Mouse (Mus musculus) lung, postnatal 36 days (tissue): ENCODE data around the gene Gm20388.
A peak's percentile ranks its signal among the peaks of the same experiment; 100 is the strongest.

Experiments used
- DNase-seq: peaks from one replicate; pipeline ENCODE4 v3.0.0; 2022; ENCODE audit warnings: mixed read lengths

Gm20388 gene

DNA sequence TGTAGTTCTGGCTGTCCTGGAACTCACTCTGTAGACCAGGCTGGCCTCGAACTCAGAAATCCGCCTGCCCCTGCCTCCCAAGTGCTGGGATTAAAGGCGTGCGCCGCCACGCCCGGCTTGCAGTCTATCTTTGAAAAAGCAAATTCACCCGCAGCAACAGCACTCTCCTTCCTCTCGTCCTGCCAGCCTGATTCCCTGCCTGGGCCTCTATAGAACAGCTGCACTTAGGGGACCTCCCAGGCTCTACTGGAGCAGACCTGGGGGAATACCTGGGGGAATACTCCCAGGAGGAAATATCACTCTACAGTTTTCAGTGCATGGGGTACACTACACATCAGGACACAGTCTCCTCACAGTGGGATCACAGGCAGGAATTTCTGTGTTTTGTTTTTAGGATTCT, 1938.7 kb downstream of the Gm20388 start:
- no peak for DNase-seq

DNA sequence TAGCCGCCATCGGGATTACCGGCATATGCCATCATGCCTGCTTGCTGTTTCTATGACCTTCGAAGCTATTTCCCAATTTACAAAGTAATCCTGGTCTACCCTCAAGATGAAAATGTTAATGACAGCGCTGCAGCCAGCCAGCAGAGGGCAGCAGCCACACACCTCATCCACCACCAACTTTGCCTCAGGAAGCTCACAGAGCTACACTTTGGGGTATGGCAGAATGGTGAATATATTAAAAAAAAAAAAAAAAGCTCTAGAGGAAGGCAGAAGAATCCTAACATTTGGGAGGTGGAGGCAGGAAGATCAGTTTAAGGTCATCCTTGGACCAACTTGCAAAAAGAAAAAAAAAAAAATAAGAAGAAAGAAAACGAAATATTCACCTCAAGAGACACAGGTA, 1939.4 kb downstream of the Gm20388 start:
- peak; percentile 83 for DNase-seq

- DNase-seq: no peak
Measured at GRCm38 (mm10) chr8:121850436-121850820, 1939.8 kb downstream of the Gm20388 start.

DNA sequence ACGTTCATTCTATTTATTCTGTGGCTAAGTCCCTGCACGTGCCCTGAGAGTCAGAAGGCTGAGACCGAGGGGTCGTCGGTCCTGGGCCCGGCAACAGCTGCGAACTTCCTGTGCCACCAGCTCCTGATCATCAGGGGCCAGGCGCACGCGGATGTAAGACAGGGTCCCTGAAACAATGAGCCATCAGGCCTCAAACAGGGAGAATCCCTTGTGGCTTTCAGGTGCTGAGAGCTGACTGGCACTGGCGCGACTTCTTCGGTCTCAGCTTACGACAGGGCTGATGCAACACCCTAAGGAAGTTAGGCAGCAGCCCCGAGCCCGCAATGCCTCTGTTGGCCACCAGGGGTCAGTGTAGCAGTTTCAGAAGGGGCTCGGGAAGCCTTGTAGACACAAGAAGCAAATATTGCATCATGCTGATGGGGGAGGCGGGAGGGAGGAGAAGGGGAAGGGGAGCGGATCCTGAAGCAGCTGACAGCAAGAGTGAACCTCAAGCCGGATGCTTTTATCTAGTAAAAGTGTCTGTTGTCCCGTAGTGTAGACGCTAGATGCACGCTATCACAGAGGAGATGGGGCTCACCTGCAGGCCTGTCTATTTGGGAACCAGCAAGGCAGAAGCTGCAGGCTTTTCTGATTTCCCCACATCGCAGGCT, 1940.3 kb downstream of the Gm20388 start:
- peak; percentile 98 for DNase-seq

- no peak for DNase-seq
Measured at GRCm38 (mm10) chr8:121851716-121852115, 1941.1 kb downstream of the Gm20388 start.

DNA sequence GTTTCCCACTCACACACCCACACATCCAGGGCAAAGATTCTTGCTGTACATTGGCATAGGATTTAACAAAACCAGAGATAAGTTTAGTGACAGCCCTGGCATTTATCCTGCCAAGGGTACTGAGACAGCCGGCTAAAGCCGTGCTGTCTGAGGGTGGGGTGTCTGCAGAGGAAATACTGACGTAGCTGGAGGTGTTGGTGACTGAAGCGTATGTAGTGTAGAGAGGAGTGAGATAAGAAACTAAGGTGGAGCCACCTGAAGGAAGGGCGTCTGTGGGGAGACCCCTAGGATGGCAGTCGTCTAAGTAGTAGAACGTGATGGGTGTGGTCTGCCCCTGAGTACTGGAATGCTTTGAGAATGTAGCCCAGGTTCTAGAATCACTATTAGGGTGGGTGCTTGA, 1941.8 kb downstream of the Gm20388 start:
- no peak for DNase-seq

GRCm38 (mm10) chr8:121853586-121853985, 1942.9 kb downstream of the Gm20388 start:
- DNase-seq: no peak

DNA sequence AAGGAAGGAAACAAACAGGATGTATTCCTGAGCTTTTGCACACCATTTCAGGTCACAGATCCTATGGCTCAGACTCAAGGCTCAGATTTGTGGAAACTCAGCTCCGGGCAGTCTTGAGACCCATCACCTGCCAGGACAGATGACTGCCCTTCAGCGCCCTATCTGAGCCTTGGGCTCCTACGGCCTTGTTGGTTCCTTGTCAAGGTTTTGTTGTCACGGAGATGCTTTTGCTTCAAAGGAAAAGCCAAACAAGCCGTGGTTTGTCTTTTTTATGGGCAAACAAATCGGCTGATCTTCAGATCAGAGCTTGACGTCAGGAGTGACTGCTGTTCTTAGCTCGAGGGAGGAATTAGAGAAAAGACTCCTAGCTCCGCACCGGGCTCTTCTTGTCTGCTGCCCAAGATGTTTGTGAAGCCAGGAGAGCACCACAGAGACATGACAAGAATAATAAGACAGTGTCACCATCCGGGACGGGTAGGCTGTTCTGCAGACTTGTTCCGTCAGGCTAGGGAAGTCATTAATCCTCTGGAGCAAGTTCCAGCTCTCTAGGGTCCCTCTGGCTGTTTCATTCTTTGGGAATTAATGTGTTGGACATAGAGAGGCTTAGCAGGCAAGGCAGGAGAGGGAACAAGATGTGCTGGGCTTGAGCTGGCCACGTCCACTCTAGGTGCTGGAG, 1945.6 kb downstream of the Gm20388 start:
- no peak for DNase-seq

DNA sequence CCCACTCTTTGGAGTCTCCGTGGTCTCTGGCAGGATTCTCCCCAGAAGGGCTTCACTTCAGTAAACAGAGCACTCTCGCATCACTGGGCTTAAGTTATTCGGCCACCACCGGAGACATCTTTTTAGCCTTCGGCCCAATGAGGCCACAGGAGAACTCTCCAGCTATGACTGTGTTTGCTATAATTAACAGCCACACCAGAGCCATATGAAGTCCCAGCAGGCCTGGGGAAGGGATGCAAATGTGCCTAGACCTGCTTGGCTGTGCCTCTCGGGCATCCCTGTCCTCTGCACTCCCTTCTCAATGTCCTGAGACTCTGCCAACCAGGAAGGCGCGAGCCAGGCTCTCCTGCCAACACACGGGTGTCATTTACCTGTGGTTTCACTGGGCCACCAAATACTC, 1946.7 kb downstream of the Gm20388 start:
- no peak for DNase-seq

GRCm38 (mm10) chr8:121857747-121858146, 1947.1 kb downstream of the Gm20388 start:
- no peak for DNase-seq

DNA sequence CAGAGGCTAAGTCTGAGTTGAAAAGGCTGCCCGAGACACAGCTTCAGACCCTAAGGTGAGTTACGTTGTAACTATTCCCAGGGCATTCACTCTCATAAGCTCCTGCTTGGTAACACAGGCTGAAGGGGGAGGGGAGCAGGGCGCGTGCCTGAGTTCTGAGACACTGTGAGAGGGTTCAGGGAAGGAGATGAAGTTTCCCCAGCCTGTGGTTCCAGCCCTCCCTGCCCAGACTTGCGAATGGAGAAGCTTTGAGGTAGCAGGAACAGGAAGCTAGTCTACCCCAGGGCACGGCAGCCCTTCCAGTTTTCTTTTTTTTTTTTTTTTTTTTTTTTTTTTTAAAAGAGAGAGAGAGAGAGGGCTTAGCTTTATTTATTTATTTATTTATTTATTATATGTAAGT, 1950.6 kb downstream of the Gm20388 start:
- DNase-seq: peak; percentile 61

DNA sequence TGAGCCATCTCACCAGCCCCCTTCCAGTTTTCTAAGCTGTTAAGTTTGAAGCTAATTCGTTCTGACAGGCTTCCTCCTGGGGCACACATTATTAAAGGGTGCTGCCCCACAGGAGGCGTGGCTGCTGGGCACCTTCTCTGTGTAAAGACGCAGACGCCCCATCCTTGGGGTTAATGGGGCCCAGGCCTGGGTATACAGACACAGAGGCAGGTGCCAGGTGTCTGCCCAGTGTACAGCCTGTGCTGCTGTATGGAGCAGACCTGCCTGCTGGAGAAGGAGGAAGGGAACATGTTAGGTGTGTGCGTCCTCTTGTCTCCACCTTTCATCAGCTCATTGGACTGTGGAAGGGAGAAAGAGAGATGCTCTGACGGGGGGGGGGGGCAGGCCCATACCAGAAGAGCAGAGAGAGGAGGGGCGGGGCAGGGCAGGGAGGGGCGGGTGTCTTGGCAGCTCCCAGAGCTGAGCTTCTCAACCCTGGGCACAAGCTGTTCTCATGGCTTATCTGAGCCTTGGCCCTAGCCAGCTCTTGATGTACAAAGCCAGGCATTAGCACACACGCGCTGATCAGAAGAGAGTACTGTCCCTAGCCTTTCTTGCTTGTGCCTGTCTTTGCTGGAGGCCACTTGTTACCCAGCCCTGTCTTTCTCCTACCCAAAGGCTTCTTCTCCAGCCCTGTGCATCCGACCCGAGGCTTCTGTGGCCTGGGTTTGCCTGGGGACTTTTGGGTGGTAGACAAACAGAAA, 1951.3 kb downstream of the Gm20388 start:
- DNase-seq: no peak

GRCm38 (mm10) chr8:121865356-121865755, 1954.7 kb downstream of the Gm20388 start:
- no peak for DNase-seq

GRCm38 (mm10) chr8:121868196-121868595, 1957.6 kb downstream of the Gm20388 start:
- DNase-seq: no peak

- no peak for DNase-seq
Measured at GRCm38 (mm10) chr8:121868896-121869295, 1958.3 kb downstream of the Gm20388 start.

DNA sequence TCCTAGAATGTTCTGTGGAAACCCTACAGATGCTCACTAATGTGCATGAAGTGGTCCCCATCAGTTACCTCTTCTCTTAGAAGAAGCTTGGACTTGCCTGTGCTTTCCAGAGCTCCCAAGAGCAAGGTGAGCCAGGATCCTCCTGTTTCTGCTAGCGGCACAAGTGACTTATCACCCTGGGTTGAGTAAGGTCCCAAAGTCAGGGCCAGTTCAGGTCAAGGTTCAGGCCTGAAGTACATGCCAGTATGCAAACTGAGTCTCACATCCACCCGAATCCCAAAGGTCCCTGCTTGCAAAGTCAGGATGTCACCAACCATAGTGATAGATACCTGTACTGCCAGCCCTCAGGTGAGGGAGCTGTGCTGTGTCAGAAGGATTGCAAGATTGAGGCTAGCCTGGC, 1959.5 kb downstream of the Gm20388 start:
- no peak for DNase-seq

DNA sequence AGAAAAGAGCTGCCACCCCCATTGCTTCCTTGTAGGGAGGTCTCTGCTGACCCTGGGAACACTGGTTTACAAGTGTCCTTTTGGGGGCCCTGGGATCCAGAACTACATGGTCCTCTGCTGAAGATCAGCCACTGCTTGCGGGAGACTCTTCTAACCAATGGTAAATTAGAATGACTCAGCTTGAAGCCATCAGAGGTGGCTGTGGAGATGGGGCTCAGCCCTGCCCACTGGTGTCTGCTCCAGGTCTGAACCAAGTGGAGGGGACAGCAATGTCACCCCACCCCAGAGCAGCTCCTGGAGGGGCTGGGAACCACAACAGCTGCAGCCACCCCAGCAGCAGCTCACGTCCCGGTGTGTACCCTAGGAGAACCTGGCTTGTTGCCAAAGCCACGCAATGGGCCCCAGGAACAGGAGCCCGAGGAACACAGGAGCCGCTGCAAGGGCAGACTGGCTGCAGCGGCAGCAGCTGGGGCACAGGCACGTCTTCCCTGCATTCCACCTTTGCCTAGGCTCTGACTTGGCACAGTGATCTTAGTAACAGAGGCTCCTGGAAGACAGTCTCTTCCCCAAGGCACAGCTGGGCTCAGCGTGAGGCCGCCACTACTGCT, 1961.3 kb downstream of the Gm20388 start:
- DNase-seq: no peak

DNA sequence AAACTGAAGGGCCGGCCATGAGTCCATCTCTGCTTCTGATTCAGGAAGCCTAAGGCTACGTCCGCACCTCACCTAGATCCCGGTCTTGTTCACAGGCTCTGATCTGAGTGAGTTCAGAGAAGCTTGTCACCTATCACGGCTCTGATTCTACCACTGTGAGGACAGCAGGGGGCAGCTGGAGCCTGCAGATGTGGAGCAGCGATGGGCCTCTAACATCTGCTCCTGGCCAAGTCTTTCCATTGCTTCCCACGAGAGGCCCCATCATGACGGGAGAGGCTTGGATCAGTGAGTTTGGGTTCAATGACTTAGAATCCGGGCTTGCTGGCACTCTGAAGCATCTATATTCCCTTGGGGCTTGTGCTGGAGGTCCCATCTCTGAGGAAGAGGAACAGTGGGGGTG, 1963.4 kb downstream of the Gm20388 start:
- DNase-seq: peak; percentile 77

GRCm38 (mm10) chr8:121875045-121875444, 1964.4 kb downstream of the Gm20388 start:
- no peak for DNase-seq

DNA sequence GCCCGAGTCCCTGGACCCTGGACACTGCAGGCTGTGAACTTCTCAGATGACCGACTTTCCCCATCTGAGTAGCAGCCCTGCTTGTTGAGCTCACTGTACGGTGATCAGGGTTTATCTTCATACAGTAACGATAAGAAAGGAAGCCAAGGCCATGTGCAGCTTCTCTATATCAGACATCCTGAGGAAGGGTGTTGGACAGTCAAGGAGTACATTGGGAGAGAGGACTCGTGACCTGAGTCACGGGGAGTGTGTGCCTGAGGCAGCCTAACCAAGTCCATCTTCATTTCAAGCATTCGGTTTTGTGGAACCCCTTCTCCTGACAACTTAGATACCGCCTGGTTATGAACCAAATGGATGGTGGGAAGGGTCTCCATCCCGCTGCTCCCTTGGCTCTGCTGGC, 1964.9 kb downstream of the Gm20388 start:
- no peak for DNase-seq

DNA sequence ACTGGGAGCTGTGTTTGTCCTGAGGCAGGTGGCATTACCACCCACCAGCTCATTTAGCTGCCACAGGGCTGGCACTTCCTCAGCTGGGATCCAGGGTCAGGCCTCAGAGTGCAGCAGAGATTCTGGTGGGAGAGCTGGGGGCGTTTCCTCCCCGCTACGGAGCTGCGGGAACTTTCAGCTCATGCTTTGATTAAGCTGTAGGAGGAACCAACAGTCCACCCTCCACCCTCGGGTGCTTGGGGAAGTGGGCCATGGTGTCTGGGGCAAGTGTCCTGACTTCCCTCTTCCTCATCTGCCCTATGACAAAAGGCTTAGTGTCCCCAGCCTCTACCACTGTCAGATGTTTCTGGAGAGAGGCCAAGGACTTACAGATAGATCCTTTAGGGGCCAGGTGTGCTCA, 1966.6 kb downstream of the Gm20388 start:
- peak; percentile 60 for DNase-seq

DNA sequence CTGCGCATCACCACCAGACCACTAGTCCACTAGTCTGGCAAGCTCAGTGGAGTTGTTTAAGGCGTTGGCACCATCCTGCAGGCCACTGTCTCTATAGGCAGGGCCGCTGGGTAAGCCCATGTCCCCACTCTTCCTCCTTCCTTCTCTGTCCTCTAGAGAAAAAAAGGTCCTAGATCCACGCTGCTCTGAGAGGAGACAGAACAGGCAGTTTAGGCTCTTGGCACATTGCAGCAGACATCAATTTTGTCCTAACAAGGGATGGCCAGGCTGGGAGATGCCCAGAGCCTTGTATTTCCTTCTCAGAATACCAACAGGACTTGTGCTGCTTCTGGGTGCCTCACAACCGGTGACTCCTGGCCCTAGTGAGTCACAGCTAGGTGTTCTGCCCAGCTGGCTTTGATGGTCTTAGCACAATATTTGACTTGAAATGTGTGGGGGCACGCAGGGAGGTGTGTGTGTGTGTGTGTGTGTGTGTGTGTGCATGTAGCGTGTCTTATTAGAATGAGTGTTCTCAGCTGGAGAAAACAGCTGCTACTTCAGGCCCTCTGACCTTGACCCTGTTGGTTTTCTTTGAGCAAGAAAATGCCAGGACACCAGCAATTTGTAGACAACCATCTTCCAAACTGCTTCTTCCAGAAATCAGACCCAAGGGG, 1967.3 kb downstream of the Gm20388 start:
- DNase-seq: peak; percentile 49

DNA sequence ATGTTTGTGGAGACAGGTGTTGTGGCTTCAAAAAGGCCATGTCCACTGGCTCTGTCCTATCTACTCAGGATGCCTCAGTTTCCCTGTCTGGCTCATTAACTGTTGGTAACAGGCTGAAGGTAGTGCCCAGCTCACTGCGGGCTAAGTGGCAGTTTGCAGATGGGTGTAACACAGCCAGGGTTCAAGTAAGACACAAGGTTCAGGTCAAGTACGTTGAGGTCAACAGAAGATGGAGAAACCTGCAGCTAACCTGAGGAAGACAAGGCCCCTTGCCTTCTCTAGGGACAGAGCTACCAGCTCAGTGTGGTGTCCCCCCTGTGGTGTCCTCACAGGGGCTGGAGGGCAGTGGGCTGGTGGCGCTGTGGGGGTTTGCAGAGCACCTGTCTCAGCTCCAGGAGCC, 1969.1 kb downstream of the Gm20388 start:
- no peak for DNase-seq
